Mouse (Mus musculus): ENCODE results near the gene Man1b1.

Man1b1 gene

GRCm38 (mm10) chr2:25305587-25306359 lies 26.4 kb upstream of the Man1b1 start:
- no peak for DNase-seq (ENCODE audit: low spot score)

GRCm38 (mm10) chr2:25310180-25310579 lies 22.0 kb upstream of the Man1b1 start:
- DNase-seq (ENCODE audit: low spot score), result no peak

- DNase-seq (ENCODE audit: low spot score), result no peak
Measured at GRCm38 (mm10) chr2:25310969-25311368, 21.2 kb upstream of the Man1b1 start.

GRCm38 (mm10) chr2:25311491-25311891 lies 20.6 kb upstream of the Man1b1 start:
- DNase-seq (ENCODE audit: low spot score), result no peak

- DNase-seq (ENCODE audit: low spot score), result no peak
Measured at GRCm38 (mm10) chr2:25318119-25318966, 13.8 kb upstream of the Man1b1 start.

- peak; percentile 69 for DNase-seq (ENCODE audit: low spot score)
Measured at GRCm38 (mm10) chr2:25318971-25319773, 13.0 kb upstream of the Man1b1 start, which contains the start of gene Grin1. Gene Grin1, minus strand, starts transcription at chr2:25319187.

GRCm38 (mm10) chr2:25320084-25320483 lies 12.1 kb upstream of the Man1b1 start:
- DNase-seq (ENCODE audit: low spot score), result no peak

- DNase-seq (ENCODE audit: low spot score), result no peak
Measured at GRCm38 (mm10) chr2:25326036-25326435, 6.1 kb upstream of the Man1b1 start.

GRCm38 (mm10) chr2:25328440-25328839 lies 3.7 kb upstream of the Man1b1 start:
- DNase-seq (ENCODE audit: low spot score), result peak; percentile 41

- DNase-seq (ENCODE audit: low spot score), result no peak
Measured at GRCm38 (mm10) chr2:25331470-25331869, 668 bp upstream of the Man1b1 start.

GRCm38 (mm10) chr2:25333569-25333968 lies 1.4 kb downstream of the Man1b1 start:
- DNase-seq (ENCODE audit: low spot score), result no peak

GRCm38 (mm10) chr2:25338303-25338702 lies 6.2 kb downstream of the Man1b1 start:
- no peak for DNase-seq (ENCODE audit: low spot score)

GRCm38 (mm10) chr2:25348162-25348561 lies 16.0 kb downstream of the Man1b1 start:
- DNase-seq (ENCODE audit: low spot score), result no peak

GRCm38 (mm10) chr2:25349499-25349898 lies 17.4 kb downstream of the Man1b1 start:
- DNase-seq (ENCODE audit: low spot score), result no peak

GRCm38 (mm10) chr2:25350701-25351100 lies 18.6 kb downstream of the Man1b1 start:
- no peak for DNase-seq (ENCODE audit: low spot score)

- no peak for DNase-seq (ENCODE audit: low spot score)
Measured at GRCm38 (mm10) chr2:25354211-25354610, 22.1 kb downstream of the Man1b1 start.

- DNase-seq (ENCODE audit: low spot score), result no peak
Measured at GRCm38 (mm10) chr2:25355419-25356066, 23.4 kb downstream of the Man1b1 start.

- peak; percentile 74 for DNase-seq (ENCODE audit: low spot score)
Measured at GRCm38 (mm10) chr2:25356208-25357079, 24.3 kb downstream of the Man1b1 start, which contains the start of gene Dpp7. Gene Dpp7, minus strand, starts transcription at chr2:25356359.

- DNase-seq (ENCODE audit: low spot score), result no peak
Measured at GRCm38 (mm10) chr2:25359848-25360247, 27.7 kb downstream of the Man1b1 start.

GRCm38 (mm10) chr2:25363478-25364178 lies 31.5 kb downstream of the Man1b1 start:
- peak; percentile 66 for DNase-seq (ENCODE audit: low spot score)

All from urinary bladder, postnatal 14 days (tissue).